Mouse (Mus musculus): ENCODE data around the gene C2cd6. TPM values are rescaled to one million over a fixed set of nuclear protein-coding genes. Genes with fewer than 3 reads are reported as not detected.

C2cd6 gene
- polyA plus RNA-seq, 1 experiment: not detected

- no peak for DNase-seq (ENCODE audit: low read depth in 1 of 2, low spot score in 2 of 2)
- 92% methylated on average over 6 of the region's 6 CpGs for WGBS
- no peak overlapping the region for H3K27ac ChIP-seq (ENCODE audit: insufficient read depth, low read length)
These were observed 7.4 kb upstream of the C2cd6 start for GRCm38 (mm10) chr1:59102071-59102470.

GRCm38 (mm10) chr1:59101020-59101419 is 6.3 kb upstream of the C2cd6 start:
- no peak for DNase-seq (ENCODE audit: low read depth in 1 of 2, low spot score in 2 of 2)
- H3K4me3 ChIP-seq (ENCODE audit: extremely low read depth, insufficient read depth, insufficient read length): no peak overlapping the region
- WGBS: 92% methylated on average over 5 of the region's 5 CpGs
- no peak overlapping the region for H3K27ac ChIP-seq (ENCODE audit: insufficient read depth, low read length)
- no peaks in the 10 kb centered on the region for H3K4me1 ChIP-seq (ENCODE audit: control insufficient read depth, insufficient read depth, insufficient read length)
- no peak for TF ChIP-seq POLR2A (IDR thresholded peaks at IDR 0.05; ENCODE audit: low read depth, low read length)
- no peak for TF ChIP-seq CTCF (IDR thresholded peaks at IDR 0.05; ENCODE audit: extremely low read depth, insufficient read depth, insufficient read length, insufficient replicate concordance)
- no peaks in the 10 kb centered on the region for H3K27me3 ChIP-seq (ENCODE audit: control insufficient read depth, insufficient read depth, low read length)
- H3K36me3 ChIP-seq (ENCODE audit: control insufficient read depth, insufficient read depth, low read length): peaks cover 2% of the 10 kb centered on the region; the same call in 1 of the 2 replicates

More at GRCm38 (mm10) chr1:59102071-59102470, 7.4 kb upstream of the C2cd6 start:
- TF ChIP-seq POLR2A (IDR thresholded peaks at IDR 0.05; ENCODE audit: low read depth, low read length) (no peak), CTCF (IDR thresholded peaks at IDR 0.05; ENCODE audit: extremely low read depth, insufficient read depth, insufficient read length, insufficient replicate concordance) (no peak)
- no peaks in the 10 kb centered on the region for H3K4me1 ChIP-seq (ENCODE audit: control insufficient read depth, insufficient read depth, insufficient read length)
- no peaks in the 10 kb centered on the region for H3K27me3 ChIP-seq (ENCODE audit: control insufficient read depth, insufficient read depth, low read length)
- no peak overlapping the region for H3K4me3 ChIP-seq (ENCODE audit: extremely low read depth, insufficient read depth, insufficient read length)
- peaks cover 2% of the 10 kb centered on the region; the same call in 1 of the 2 replicates for H3K36me3 ChIP-seq (ENCODE audit: control insufficient read depth, insufficient read depth, low read length)

- WGBS: 18% methylated on average over 3 of the region's 3 CpGs
- peak in 1 of 2 experiments; percentile 4 for DNase-seq (ENCODE audit: low read depth in 1 of 2, low spot score in 2 of 2)
- no peak overlapping the region for H3K27ac ChIP-seq (ENCODE audit: insufficient read depth, low read length)
- H3K36me3 ChIP-seq (ENCODE audit: control insufficient read depth, insufficient read depth, low read length): no peaks in the 10 kb centered on the region
- peak; percentile 24; the same call in 1 of the 2 replicates for TF ChIP-seq CTCF (IDR thresholded peaks at IDR 0.05; ENCODE audit: extremely low read depth, insufficient read depth, insufficient read length, insufficient replicate concordance)
- TF ChIP-seq POLR2A (IDR thresholded peaks at IDR 0.05; ENCODE audit: low read depth, low read length): no peak
- H3K4me3 ChIP-seq (ENCODE audit: extremely low read depth, insufficient read depth, insufficient read length): no peak overlapping the region
- H3K4me1 ChIP-seq (ENCODE audit: control insufficient read depth, insufficient read depth, insufficient read length): no peaks in the 10 kb centered on the region
- H3K27me3 ChIP-seq (ENCODE audit: control insufficient read depth, insufficient read depth, low read length): no peaks in the 10 kb centered on the region
These were observed 23.8 kb downstream of the C2cd6 start for GRCm38 (mm10) chr1:59070867-59071266.

- Histone ChIP-seq H3K27ac (ENCODE audit: insufficient read depth, low read length) (no peak overlapping the region), H3K36me3 (ENCODE audit: control insufficient read depth, insufficient read depth, low read length) (no peaks in the 10 kb centered on the region), H3K4me3 (ENCODE audit: extremely low read depth, insufficient read depth, insufficient read length) (no peak overlapping the region), H3K4me1 (ENCODE audit: control insufficient read depth, insufficient read depth, insufficient read length) (no peaks in the 10 kb centered on the region), H3K27me3 (ENCODE audit: control insufficient read depth, insufficient read depth, low read length) (no peaks in the 10 kb centered on the region)
- no peak for DNase-seq (ENCODE audit: low read depth in 1 of 2, low spot score in 2 of 2)
- WGBS: 51% methylated on average over 3 of the region's 3 CpGs
- TF ChIP-seq POLR2A (IDR thresholded peaks at IDR 0.05; ENCODE audit: low read depth, low read length) (no peak), CTCF (IDR thresholded peaks at IDR 0.05; ENCODE audit: extremely low read depth, insufficient read depth, insufficient read length, insufficient replicate concordance) (no peak)
These were observed 26.7 kb downstream of the C2cd6 start for GRCm38 (mm10) chr1:59067976-59068375.

DNA sequence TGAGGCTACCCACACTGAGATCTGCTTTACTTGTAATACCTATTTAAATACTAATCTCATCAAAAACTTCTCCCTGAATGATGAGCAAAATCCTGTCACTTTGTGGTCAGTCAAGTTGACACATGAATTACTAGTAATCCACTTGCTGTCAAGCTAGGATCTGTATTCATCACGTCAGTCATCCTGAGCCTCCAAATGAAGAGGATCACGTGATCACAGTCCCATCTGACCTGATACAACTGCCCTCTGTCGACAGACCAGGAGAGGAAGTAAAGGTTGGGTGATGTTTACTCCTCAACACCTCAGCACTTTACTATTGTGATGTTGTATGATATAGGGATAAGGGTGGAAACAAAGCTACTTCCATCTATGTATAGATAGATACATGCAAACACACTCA is 31.0 kb downstream of the C2cd6 start:
- Histone ChIP-seq H3K4me1 (ENCODE audit: control insufficient read depth, insufficient read depth, insufficient read length) (no peaks in the 10 kb centered on the region), H3K27ac (ENCODE audit: insufficient read depth, low read length) (no peak overlapping the region), H3K27me3 (ENCODE audit: control insufficient read depth, insufficient read depth, low read length) (no peaks in the 10 kb centered on the region), H3K36me3 (ENCODE audit: control insufficient read depth, insufficient read depth, low read length) (no peaks in the 10 kb centered on the region), H3K4me3 (ENCODE audit: extremely low read depth, insufficient read depth, insufficient read length) (no peak overlapping the region)
- WGBS: 61% methylated on average over 3 of the region's 3 CpGs
- TF ChIP-seq CTCF (IDR thresholded peaks at IDR 0.05; ENCODE audit: extremely low read depth, insufficient read depth, insufficient read length, insufficient replicate concordance) (no peak), POLR2A (IDR thresholded peaks at IDR 0.05; ENCODE audit: low read depth, low read length) (no peak)
- no peak for DNase-seq (ENCODE audit: low read depth in 1 of 2, low spot score in 2 of 2)

DNA sequence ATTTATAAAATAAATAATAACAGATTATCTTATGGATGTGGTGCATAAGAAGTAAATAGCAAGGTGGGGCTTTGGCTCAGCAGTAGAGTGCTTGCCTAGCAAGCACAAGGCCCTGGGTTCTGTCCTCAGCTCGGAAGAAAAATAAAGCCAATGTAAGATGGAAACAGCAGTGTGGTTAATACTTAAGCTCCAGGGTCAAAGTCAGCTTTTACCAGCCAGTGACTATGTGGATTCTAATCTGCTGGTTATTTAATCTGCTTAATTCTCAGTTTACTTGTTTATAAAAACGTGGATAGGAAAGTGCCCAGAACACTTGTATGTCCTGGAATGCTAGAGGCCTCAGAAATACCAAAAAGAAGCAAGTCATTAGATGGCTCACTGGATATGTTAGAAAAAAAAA is 37.7 kb downstream of the C2cd6 start:
- Histone ChIP-seq H3K27me3 (ENCODE audit: control insufficient read depth, insufficient read depth, low read length) (no peaks in the 10 kb centered on the region), H3K4me1 (ENCODE audit: control insufficient read depth, insufficient read depth, insufficient read length) (no peaks in the 10 kb centered on the region), H3K4me3 (ENCODE audit: extremely low read depth, insufficient read depth, insufficient read length) (no peak overlapping the region), H3K27ac (ENCODE audit: insufficient read depth, low read length) (no peak overlapping the region), H3K36me3 (ENCODE audit: control insufficient read depth, insufficient read depth, low read length) (no peaks in the 10 kb centered on the region)
- no peak for DNase-seq (ENCODE audit: low read depth in 1 of 2, low spot score in 2 of 2)
- TF ChIP-seq CTCF (IDR thresholded peaks at IDR 0.05; ENCODE audit: extremely low read depth, insufficient read depth, insufficient read length, insufficient replicate concordance): no peak
- TF ChIP-seq POLR2A (IDR thresholded peaks at IDR 0.05; ENCODE audit: low read depth, low read length): no peak
- 85% methylated on average over 2 of the region's 2 CpGs for WGBS

- WGBS: 78% methylated on average over 2 of the region's 2 CpGs
These were observed 43.4 kb downstream of the C2cd6 start for GRCm38 (mm10) chr1:59051306-59051705.

More at GRCm38 (mm10) chr1:59051306-59051705, 43.4 kb downstream of the C2cd6 start:
- Histone ChIP-seq H3K27ac (ENCODE audit: insufficient read depth, low read length) (no peak overlapping the region), H3K4me1 (ENCODE audit: control insufficient read depth, insufficient read depth, insufficient read length) (no peaks in the 10 kb centered on the region), H3K4me3 (ENCODE audit: extremely low read depth, insufficient read depth, insufficient read length) (no peak overlapping the region), H3K27me3 (ENCODE audit: control insufficient read depth, insufficient read depth, low read length) (no peaks in the 10 kb centered on the region), H3K36me3 (ENCODE audit: control insufficient read depth, insufficient read depth, low read length) (no peaks in the 10 kb centered on the region)
- TF ChIP-seq CTCF (IDR thresholded peaks at IDR 0.05; ENCODE audit: extremely low read depth, insufficient read depth, insufficient read length, insufficient replicate concordance): no peak
- no peak for TF ChIP-seq POLR2A (IDR thresholded peaks at IDR 0.05; ENCODE audit: low read depth, low read length)
- DNase-seq (ENCODE audit: low read depth in 1 of 2, low spot score in 2 of 2): no peak

All from spleen, adult 2 months (tissue).